Mouse (Mus musculus) layer of hippocampus, postnatal 10 days (tissue): ENCODE measurements around the gene Slc3a2. TPM values are rescaled to one million over a fixed set of nuclear protein-coding genes. Genes with fewer than 3 reads are reported as not detected.
A peak's percentile ranks its signal among the peaks of the same experiment; 100 is the strongest.

Experiments
- DNase-seq, 2 experiments: peaks; one replicate each; pipeline ENCODE4 v3.0.0; 2021; ENCODE audit warnings: low spot score in 2 of 2
- total RNA-seq, 2 experiments: library from RNA; stranded (reverse); gene quantifications; 2 replicates each; pipeline ENCODE4 v1.2.3; 2021

The Slc3a2 gene
- total RNA-seq, 2 experiments from 2014 or later = 198 to 212 TPM

DNA sequence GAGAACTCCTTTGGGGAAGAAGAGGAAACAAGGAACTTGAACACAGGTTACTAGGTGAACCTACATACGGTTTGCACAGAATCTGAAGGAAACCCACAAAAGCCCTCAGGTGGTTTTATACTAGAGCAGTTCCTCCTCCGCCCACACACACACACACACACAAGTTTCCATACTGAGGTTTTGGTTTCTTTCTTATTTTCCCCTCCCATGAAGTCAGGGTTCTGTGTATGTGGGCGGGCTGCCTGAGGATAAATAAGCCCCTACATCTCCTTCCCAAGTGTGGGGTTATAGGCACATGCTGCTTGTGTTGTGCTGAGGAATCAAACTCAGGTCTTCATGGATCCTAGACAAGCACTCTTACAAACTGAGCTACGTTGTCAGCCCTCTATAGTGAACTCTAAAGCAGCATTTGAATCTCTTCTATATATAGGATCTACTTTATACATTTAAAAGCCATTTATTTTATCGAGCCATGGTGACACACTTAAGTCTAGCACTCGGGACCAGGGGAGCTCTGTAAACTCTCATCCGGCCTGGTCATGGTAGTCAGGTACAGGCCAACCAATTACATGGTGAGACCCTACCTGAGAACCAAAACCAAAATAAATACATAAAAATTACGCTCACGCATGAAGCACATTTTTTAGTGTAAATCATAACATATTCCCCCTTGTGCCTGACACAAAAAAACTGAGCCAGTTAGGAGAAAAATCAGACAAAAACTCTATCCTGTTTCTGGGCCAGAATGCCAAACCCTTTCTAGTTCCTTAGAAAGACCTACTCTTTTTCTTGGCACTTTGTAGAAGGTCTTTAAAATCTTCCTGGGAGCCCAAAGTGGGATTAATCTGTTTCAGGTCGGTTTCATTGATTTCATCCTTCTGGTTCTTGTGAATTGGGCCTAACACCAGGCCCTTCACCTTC is 11.0 kb downstream of the Slc3a2 start:
- no peak for DNase-seq

DNA sequence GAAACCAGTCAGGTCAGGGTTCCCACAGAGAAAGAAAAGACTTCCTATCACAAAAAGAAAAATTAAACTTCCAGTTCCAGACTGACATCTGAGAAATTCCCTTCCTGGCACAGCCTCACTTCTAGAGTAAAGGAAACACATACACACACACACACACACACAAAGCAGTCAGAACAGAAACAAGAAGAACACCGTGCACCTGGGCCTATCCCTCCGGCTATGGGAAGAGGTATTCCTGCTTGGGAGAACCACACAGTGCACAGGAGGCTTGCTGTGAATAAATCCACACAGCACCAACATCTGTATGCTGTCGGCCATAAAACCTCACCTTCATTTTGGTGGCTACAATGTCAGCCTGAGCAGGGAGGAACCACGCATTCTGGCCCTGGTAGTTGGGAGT is 11.7 kb downstream of the Slc3a2 start:
- DNase-seq = no peak

DNA sequence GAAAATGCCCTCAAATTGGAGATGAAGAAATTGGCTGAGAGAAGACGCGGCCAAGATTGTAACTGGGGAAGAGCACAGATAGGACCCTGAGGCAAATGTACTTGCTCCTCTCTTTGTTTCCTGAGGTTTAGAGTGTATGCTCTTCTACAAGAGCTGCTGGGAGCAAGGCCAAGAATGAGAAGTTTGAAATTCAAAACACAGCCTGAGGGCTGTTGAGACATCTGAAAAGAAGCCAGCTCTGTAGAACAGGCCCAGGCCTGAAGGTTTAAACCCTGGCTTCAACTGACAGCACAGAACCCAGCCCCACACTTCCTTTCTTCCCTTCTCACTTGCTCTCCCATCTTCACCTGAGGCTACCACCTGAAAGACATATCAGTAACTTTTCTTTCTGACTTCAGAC is 13.1 kb downstream of the Slc3a2 start:
- DNase-seq = no peak

DNA sequence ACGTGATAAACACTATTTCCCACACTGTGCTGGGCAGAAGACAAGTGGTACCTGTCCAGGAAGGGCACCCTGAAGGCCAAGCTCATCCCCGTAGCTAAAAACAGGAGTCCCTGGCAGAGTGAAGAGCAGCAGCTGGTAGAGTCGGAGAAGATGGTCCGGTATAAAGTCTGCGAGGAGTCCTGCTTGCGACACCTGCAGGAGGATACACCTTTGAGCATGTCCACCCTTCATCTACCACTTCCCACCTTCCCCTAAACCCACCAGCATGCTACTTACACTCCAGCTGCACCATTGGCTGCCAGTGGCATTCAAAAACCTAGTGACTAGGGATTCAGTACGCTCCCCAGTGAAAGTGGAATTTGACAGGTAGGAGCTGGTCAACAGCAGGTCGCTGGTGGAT is 14.2 kb downstream of the Slc3a2 start:
- no peak for DNase-seq

DNA sequence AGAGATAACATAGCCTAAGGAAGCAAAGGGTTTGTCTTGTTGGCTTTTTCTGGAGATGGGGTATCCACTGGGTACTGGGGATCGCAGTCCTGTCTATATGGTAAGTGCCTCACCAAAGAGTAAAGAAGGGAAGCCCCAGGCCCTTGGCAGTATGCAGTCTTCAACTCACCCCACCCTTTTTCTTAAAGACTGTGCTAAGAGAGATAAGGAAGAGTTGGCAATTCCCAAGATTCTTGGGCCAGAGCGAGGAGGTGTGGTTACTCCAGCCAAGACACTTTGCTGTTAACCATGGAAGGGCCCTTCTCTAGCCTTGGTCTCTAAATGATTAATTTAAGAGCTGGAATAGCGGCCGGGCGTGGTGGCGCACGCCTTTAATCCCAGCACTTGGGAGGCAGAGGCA is 16.2 kb downstream of the Slc3a2 start:
- DNase-seq = no peak

DNA sequence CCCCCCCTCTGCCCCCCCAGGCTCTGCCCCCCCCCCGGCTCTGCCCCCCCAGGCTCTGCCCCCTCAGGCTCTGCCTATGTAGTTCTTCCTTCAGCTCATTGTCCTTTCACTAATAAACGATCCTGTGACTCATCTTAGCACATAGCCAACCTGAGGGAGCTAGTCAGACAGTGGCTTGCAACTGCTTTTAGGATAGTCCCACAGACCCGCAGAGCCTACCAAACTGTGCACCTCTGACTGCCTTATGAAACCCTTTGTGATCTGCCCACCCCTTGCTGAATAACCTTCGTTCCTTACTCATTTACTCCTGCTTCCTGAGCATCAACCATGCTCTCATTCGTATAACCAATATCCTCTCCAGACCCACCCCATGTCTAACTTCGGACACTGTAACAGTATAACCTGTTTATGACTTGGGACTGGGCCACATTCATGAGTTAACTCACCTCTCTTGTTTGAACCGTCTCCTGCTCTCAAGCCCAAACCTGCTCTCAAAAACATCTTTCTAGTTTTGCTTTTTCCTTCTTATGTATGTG is 17.0 kb downstream of the Slc3a2 start:
- no peak for DNase-seq

DNA sequence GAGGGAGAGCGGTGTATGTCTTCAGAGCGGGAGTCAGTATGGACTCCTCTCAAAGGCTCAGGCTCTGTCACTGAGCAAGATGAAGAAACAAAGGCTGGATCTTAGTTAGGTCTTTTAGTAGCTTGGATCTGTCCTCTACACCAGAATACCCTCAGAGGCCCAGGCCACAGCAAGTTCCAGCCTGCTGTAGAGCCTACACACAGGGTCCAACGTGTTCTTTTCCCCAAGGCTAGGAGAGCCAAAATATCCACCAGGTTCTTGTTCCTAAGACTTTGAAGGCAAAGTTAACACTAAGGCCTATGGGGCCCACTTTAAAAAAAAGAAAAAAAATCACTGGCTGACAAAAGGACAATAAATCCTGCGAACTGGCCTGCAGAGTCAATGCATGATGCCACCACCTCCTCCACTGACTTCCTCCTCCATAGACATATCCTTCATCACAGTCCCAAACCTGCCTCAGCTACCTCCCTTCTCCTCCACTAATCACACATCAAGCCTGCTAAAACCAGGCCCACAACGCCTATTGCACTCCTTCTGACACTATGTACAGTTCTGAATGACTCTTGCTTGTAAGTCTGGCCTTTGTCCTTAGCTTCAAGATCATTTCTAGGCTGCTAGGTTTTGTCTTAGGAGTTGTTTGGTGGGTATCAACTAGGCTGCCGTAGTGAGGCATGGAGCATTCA is 18.0 kb downstream of the Slc3a2 start:
- DNase-seq = no peak

DNA sequence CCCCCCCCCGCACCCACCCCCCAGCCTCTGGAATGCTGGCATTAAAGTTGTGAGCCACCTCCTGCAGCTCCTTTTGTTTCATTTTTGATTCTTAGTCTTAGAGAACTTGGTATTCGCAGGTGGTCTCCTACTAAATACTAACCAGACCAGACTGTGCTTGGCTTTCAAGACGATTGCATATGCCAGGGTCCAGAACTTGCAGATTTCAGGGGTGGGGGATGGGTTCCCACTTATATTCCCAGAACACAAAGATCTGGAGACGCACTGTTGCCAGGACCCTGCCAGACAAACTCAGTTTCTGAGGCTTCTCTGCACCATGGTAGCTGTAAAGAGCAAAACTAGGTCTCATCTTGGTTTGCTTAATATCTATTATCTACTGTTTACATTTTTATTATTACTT is 19.6 kb downstream of the Slc3a2 start:
- DNase-seq = no peak

DNA sequence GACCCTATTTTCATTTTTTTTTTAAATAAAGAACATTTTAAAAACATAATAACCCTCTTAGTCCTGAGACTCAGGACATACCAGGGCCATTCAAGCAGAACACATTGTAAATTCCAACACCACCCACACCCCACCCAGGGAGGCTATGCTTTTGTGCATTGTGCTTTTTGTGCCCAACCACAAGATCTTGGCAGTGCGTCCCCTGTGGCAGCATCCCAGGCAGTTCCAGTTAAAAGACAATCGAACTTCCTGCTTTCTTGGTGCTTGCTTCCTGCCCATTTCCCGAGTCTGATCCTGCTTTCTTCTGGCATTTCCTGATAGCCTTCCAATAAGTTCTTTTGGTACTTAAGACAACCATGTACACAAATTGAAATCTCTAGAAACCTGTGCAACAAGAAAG is 20.7 kb downstream of the Slc3a2 start:
- no peak for DNase-seq

DNA sequence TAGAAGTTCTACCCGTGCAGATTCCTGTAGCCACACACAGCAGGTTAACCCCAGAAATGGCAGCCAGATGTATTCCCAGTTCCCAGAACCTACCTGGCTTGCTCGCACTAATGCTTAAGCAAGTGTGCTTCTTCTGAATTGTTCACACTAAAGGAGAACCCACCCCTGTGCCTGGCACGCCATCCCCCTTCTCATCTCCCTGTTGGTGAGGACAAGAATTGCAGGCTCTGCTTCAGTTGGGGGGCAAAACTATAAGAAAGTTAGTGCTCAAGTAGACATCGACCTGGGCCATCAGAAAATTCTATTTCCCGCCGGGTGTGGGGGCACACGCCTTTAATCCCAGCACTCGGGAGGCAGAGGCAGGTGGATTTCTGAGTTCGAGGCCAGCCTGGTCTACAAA is 23.5 kb downstream of the Slc3a2 start:
- no peak for DNase-seq

DNA sequence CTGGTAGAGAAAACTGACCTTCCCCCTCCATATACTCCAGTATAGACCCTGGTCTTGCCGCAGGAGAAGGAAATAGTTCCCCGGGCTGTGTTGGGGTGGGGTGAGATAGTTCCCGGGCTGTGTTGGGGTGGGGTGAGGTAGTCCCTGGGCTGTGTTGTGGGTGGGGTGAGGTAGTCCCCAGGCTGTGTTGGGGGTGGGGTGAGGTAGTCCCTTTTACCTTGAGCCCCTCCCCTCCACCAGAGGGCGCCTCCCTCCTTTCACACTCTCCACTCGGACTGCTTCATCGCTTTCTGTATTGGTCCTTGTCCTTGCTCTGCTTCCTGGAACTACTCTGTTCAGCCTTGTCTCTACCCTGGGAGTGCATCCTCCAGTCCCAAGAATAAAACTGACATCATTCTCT is 27.8 kb downstream of the Slc3a2 start:
- DNase-seq = no peak

DNA sequence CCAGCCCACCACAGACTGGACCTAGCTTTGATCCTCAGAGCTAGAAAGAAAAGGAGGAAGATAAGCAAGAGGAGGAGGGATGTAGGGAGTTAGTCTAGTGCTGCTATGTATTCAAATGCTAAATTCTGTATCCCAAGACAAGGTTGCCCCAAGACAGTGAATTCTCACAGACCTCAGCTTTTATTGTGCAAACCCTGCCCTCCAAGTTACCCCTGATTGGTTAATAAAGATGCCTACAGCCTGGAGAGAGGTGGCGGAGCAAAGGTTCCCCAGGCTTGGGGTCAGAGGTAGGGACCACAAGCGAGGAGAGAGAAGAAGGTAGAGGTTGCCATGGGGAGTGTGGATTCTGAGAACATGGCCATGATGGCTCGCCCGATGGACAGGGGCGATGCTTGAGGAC is 30.4 kb downstream of the Slc3a2 start:
- DNase-seq = no peak

DNA sequence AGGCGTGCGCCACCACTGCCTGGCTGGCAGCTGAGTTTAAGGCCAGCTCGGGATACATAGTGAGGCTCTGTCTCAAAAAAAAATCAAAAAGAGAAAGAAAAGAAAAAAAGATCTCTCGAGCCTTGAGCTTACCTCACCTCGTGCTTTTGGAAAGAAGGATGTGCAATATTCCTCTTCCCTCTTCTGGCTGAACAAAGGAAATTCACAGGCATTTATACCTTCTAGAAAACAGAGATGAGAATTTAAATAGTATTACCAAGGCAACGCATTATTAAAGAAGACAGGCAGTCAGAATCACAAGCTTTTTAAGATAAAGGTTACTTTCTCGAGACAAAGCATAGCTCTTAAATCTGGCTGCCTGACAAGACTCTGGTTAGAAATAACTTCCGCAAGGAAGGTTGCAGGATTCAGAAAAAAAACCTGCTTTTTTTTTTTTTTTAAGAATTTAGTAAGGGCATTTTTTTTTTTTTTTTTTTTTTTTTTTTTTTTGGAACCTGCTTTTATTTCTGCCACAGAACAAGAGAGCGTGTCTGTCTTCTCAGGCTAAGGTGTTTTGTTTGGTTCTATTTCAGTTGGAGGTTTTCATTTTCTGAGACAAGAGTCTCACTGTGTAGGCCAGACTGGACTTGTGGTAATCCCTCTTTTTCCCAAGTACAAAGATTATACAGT is 31.2 kb downstream of the Slc3a2 start:
- DNase-seq = no peak

DNA sequence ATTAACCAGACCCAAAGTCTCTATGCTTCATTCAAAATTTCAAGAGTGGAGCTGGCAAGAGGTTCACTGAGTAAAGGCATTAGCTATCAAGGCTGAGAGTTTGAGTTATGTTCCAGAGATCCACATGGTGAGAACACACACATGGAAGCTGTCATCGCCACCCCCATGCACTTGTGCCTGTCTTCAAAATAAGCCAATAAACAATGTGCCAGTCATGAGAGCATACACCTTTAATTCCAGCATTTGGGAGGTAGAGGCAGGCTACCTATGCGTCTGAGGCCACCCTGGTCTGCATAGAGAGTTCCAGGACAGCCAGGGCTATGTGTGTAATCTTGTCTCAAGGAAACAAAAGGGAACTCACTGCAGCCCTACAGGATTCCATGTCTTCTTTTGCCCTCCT is 39.5 kb downstream of the Slc3a2 start:
- no peak for DNase-seq

DNA sequence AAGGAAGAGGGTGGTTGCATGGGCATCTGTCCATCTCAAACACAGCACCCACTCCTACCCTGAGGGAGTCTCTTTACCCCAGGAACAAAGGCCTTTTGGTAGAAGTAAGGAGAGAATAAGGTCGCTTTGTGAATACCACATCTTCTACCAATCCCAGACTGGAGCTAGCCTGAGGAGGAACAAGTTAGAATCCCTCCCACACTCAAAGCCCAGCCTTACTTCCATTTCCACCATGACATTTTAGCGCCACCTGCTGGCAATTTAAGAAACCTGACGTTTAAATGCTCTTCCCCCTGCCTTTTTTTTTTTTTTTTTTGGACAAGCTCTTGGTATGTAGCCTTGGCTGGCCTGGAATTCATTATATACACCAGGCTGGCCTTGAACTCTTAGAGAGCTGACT is 40.2 kb downstream of the Slc3a2 start:
- peak; percentile 84 to 85 for DNase-seq

DNA sequence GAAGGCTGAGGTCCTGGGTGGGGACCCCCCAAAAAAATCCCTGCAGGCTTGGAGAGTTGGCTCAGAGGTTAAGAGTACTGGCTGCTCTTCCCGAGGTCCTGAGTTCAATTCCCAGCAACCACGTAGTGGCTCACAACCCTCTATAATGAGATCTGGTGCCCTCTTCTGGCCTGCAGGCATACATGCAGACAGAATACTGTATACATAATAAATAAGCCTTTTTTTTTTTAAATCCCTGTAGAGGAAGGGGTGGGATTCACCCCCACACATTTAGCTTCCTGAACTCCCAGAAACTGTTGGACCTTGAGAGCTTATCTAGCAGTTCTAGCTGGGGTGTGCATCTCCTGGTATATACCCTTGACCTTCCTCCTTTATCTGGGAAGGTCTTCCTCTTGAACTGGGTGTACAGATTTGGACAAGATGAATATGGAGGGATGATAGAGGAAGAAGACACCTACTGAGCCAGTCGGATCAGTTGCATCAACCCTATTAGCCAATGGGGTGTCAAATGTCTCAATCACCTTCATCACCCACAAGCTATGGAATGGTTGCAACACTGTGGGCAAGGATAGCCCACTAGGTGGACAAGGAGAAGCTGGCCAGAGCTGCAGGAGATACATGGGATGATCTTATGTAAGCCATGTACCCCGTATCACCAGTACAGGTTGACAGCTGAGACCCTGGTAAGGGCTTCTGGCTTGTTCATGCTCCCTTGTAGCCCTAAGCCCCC is 41.4 kb downstream of the Slc3a2 start:
- no peak for DNase-seq

DNA sequence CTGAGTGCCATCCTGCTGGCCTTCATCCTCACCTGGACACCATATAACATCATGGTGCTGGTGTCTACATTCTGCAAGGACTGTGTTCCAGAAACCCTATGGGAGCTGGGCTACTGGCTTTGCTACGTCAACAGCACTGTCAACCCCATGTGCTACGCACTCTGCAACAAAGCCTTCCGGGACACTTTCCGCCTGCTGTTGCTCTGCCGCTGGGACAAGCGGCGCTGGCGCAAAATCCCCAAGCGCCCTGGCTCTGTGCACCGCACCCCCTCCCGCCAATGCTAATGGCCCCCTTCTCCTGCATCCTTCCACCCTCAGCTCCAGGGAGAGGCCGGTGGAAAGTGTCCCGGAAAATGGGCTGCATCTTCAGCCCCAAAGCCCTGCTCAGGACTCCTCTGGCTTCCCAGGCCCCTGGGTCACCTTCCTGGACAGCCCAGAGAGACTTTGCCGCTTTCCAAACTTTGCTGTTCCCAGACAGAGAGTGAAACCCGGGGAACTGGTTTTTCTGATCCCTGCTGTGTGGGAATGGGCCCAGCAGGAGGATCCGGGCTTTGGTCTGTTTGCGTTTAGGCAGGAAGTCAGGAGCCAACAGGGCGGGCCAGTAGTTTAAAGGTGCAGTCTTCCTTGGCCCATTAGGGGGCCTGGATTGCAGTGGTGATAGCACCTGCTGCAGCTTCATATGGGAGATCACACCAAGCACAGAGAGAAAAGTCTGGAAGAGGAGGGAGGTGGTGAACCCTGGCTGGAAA is 44.0 kb downstream of the Slc3a2 start:
- DNase-seq = no peak

DNA sequence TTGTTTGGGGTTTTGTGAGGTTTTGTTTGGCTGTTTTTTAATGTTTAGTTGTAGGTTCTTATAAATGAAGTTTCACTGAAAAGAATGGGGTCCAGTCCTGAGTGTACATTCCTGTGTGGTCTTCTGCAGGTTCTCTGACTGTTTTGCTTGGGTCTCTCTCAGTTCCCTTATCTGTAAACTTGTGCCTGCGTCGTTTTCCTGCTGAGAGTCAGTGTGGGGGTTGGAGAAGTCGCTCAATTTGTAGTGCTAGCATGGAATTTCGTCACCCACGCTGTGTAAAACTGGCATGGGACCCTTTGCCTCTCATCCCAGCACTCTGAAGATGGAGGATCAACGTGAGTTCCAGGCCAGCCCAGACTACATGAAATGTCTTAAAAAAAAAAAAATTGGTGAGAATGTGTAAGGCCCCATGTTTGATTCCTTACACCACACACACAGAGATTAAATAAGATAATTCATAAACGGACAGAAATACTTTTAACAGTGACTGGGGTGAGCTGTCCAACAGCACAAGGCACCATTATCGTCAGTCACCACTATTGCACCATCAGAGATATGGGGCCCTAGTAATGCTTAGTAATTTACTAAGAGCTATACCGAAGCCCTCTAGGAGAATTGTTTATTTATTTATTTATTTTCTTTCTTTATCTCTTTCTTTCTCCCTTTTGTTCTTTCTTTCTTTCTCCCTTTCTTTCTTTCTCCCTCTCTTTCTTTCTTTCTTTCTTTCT is 49.7 kb downstream of the Slc3a2 start:
- no peak for DNase-seq

DNA sequence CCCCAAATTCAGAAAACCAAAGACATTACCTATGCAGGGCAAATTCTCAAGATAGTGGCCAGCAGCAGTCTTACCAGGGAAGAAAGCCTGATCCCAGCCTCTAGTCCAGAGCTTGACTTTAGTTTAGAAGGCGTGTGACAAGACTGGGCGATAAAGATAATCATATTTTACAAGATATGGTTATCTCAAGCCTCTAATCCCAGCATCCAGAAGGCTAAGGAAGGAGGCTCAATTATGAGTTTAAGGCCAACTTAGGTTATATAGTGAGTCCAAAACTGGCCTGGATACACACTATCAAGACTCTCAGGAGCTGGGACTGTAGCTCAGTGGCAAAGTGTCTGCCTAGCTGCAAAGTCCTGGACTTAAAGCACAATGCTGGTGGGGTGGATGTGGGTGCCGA is 50.3 kb downstream of the Slc3a2 start:
- DNase-seq = no peak

DNA sequence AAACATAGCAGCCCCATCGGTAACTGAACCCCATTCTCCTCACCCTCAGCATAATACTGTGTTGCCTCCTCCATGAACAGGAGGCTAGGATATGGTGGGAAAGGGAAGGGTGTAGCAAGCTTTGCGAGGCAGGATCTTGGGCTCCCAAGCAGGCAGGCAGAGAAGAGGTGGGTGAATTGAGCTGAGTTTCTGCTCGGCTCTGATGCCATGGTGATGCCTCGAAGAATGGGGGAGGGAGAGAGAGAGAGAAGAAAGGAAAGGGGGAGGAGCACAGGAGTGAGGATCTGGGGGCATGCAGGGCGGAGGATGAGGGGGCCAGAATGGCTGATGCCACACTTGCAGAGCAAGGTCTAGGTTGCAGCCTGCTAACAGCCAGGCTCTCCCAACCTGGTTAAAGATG is 57.4 kb downstream of the Slc3a2 start:
- DNase-seq = no peak
